Comparison of ENCODE assay signal across 8 mouse cellular contexts in the genomic region with DNA sequence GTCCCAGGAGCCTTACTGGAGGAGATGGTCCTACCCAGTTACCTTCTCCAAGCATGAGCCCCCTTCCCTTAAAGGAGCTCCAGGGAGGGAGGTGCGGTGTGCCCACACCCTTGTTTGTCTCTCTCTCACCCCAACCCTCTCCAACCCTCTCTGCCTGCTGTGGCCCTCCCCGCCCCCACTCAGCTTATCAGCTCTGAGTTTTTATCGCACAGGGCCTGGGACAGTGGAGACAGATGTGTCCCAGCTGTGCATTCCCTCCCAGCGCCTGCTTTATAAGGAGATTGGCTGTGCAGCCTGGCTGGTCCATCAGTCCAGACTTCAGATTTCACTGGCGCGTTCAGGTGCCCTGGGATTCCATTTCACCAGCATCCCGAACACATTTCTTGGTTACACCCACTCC.
DNase-seq lines count a peak whose midpoint lies in the region; ATAC-seq and TF ChIP-seq lines count a peak whose summit lies in the region.

No protein-coding gene starts in this region.

- no peak overlapping the region for H3K4me3 ChIP-seq in embryonic facial prominence, embryonic 15.5 days (replicated peaks)
- no peak overlapping the region for H3K4me3 ChIP-seq in embryonic facial prominence, embryonic 10.5 days
- H3K4me3 ChIP-seq in E14TG2a.4 (replicated peaks; ENCODE audit: low read length), result peak overlapping the region; percentile 35; the same call in 1 of the 2 replicates
- H3K4me3 ChIP-seq in liver, embryonic 16.5 days (ENCODE audit: low read depth, low read length), result no peak overlapping the region; the same call in 1 of the 2 replicates
- H3K4me3 ChIP-seq in forebrain, embryonic 13.5 days, result no peak overlapping the region

- H3K27me3 ChIP-seq in embryonic facial prominence, embryonic 15.5 days, result no peaks in the 10 kb centered on the region
- H3K27me3 ChIP-seq in embryonic facial prominence, embryonic 10.5 days (replicated peaks; ENCODE audit: low read depth, poor library complexity, severe bottlenecking), result no peaks in the 10 kb centered on the region
- H3K27me3 ChIP-seq in E14TG2a.4 (ENCODE audit: insufficient read depth, low read length), result peaks cover 11% of the 10 kb centered on the region
- no peaks in the 10 kb centered on the region for H3K27me3 ChIP-seq in liver, embryonic 16.5 days (ENCODE audit: control insufficient read depth, insufficient read depth, low read depth, low read length)
- H3K27me3 ChIP-seq in forebrain, embryonic 13.5 days, result no peaks in the 10 kb centered on the region

- no peak overlapping the region for H3K9ac ChIP-seq in embryonic facial prominence, embryonic 15.5 days
- H3K9ac ChIP-seq in liver, embryonic 16.5 days (ENCODE audit: low read depth, low read length), result no peak overlapping the region
- H3K9ac ChIP-seq in forebrain, embryonic 13.5 days, result no peak overlapping the region; the same call in 1 of the 2 replicates

- H3K4me2 ChIP-seq in embryonic facial prominence, embryonic 15.5 days (replicated peaks), result no peak overlapping the region
- H3K4me2 ChIP-seq in liver, embryonic 16.5 days (ENCODE audit: low read depth, low read length), result peak overlapping the region; percentile 44
- H3K4me2 ChIP-seq in forebrain, embryonic 13.5 days, result no peak overlapping the region

- H3K27ac ChIP-seq in embryonic facial prominence, embryonic 15.5 days (replicated peaks), result peak overlapping the region; percentile 44; the same call in 1 of the 2 replicates
- no peak overlapping the region for H3K27ac ChIP-seq in embryonic facial prominence, embryonic 10.5 days (replicated peaks)
- H3K27ac ChIP-seq in liver, embryonic 16.5 days (ENCODE audit: low read length), result peak overlapping the region; percentile 72
- H3K27ac ChIP-seq in forebrain, embryonic 13.5 days, result no peak overlapping the region

- no peaks in the 10 kb centered on the region for H3K9me3 ChIP-seq in embryonic facial prominence, embryonic 15.5 days (replicated peaks)
- H3K9me3 ChIP-seq in embryonic facial prominence, embryonic 10.5 days, result no peaks in the 10 kb centered on the region
- no peaks in the 10 kb centered on the region for H3K9me3 ChIP-seq in E14TG2a.4 (ENCODE audit: low read length)
- H3K9me3 ChIP-seq in liver, embryonic 16.5 days (replicated peaks; ENCODE audit: control insufficient read depth, low read length), result no peaks in the 10 kb centered on the region
- H3K9me3 ChIP-seq in forebrain, embryonic 13.5 days (replicated peaks), result no peaks in the 10 kb centered on the region

- ATAC-seq in embryonic facial prominence, embryonic 15.5 days (ENCODE audit: insufficient number of reproducible peaks, low FRiP score, low TSS enrichment, low read depth), result no peak
- peak; percentile 89 for ATAC-seq in liver, embryonic 16.5 days (ENCODE audit: low read depth)
- ATAC-seq in forebrain, embryonic 13.5 days, result no peak

- 58% methylated on average over 7 of the region's 7 CpGs for WGBS in embryonic facial prominence, embryonic 15.5 days
- WGBS in embryonic facial prominence, embryonic 10.5 days, result 70% methylated on average over 7 of the region's 7 CpGs
- 19% methylated on average over 7 of the region's 7 CpGs for WGBS in liver, embryonic 16.5 days (ENCODE audit: insufficient replicate concordance)
- 84% methylated on average over 7 of the region's 7 CpGs for WGBS in forebrain, embryonic 13.5 days

- peaks cover 35% of the 10 kb centered on the region for H3K4me1 ChIP-seq in embryonic facial prominence, embryonic 15.5 days
- H3K4me1 ChIP-seq in embryonic facial prominence, embryonic 10.5 days, result peaks cover 28% of the 10 kb centered on the region
- peaks cover 37% of the 10 kb centered on the region for H3K4me1 ChIP-seq in E14TG2a.4 (replicated peaks; ENCODE audit: low read depth, low read length)
- H3K4me1 ChIP-seq in liver, embryonic 16.5 days (ENCODE audit: control insufficient read depth, low read depth, low read length), result peaks cover 26% of the 10 kb centered on the region
- peaks cover 7% of the 10 kb centered on the region for H3K4me1 ChIP-seq in forebrain, embryonic 13.5 days

- H3K36me3 ChIP-seq in embryonic facial prominence, embryonic 15.5 days, result no peaks in the 10 kb centered on the region
- no peaks in the 10 kb centered on the region for H3K36me3 ChIP-seq in embryonic facial prominence, embryonic 10.5 days (replicated peaks)
- no peaks in the 10 kb centered on the region for H3K36me3 ChIP-seq in E14TG2a.4 (ENCODE audit: insufficient read depth, low read length)
- no peaks in the 10 kb centered on the region for H3K36me3 ChIP-seq in liver, embryonic 16.5 days (ENCODE audit: control insufficient read depth, insufficient read depth)
- H3K36me3 ChIP-seq in forebrain, embryonic 13.5 days (ENCODE audit: poor library complexity, severe bottlenecking), result no peaks in the 10 kb centered on the region

- TF ChIP-seq CTCF in E14TG2a.4 (conservative IDR thresholded peaks at IDR 0.05; ENCODE audit: low read length), result no peak

- DNase-seq in embryonic facial prominence, embryonic 10.5 days (ENCODE audit: low spot score), result no peak
- peak; percentile 62 for DNase-seq in heart, postnatal 4 days
- DNase-seq in left cerebral cortex, adult 18-20 months (ENCODE audit: low spot score in 2 of 2), result no peak
- DNase-seq in layer of hippocampus, postnatal 36 days, result no peak

Comparison
In these comparisons a context has a peak if more than half of its experiments do, and no peak if none do; other contexts are left out.
1. H3K27ac ChIP-seq: peak in embryonic facial prominence, embryonic 15.5 days (single experiment) and liver, embryonic 16.5 days (single experiment); none in embryonic facial prominence, embryonic 10.5 days (single experiment) and forebrain, embryonic 13.5 days (single experiment).